ENCODE assay signal across 24 mouse cellular contexts in genomic region chr1:131223345-131223744, GRCm38 (mm10). TPM values are rescaled to one million over a fixed set of nuclear protein-coding genes. Genes with fewer than 3 reads are reported as not detected.
DNase-seq lines count a peak whose midpoint lies in the region; ATAC-seq and TF ChIP-seq lines count a peak whose summit lies in the region.
"Had no signal": no experiment of that assay in that cellular context is flagged by ENCODE, and none has a peak within 500 bp of the region (broad histone marks: within the 10 kb centered on the region; RNA-seq: fewer than 3 reads in every experiment).

No protein-coding gene starts in this region.

- no peak overlapping the region for H3K27ac ChIP-seq in lung, embryonic 14.5 days (ENCODE audit: low read depth)
- H3K27ac ChIP-seq in lung, embryonic 16.5 days (ENCODE audit: low read length): no peak overlapping the region
- no peak overlapping the region for H3K27ac ChIP-seq in midbrain, embryonic 11.5 days (ENCODE audit: low read depth, low read length)
- no peak overlapping the region for H3K27ac ChIP-seq in midbrain, embryonic 10.5 days (replicated peaks)
- H3K27ac ChIP-seq: embryonic facial prominence, embryonic 10.5 days; embryonic facial prominence, embryonic 12.5 days; forebrain, embryonic 13.5 days; forebrain, embryonic 15.5 days had no signal

- H3K27me3 ChIP-seq in lung, embryonic 14.5 days (ENCODE audit: insufficient read depth, low read length): no peaks in the 10 kb centered on the region
- H3K27me3 ChIP-seq in lung, embryonic 16.5 days (ENCODE audit: control insufficient read depth, insufficient read depth, low read depth, low read length): no peaks in the 10 kb centered on the region
- H3K27me3 ChIP-seq in midbrain, embryonic 11.5 days (ENCODE audit: control insufficient read depth, insufficient read depth, low read length): no peaks in the 10 kb centered on the region
- H3K27me3 ChIP-seq in midbrain, embryonic 10.5 days (ENCODE audit: low read depth, poor library complexity, severe bottlenecking): no peaks in the 10 kb centered on the region
- H3K27me3 ChIP-seq: CH12.LX; embryonic facial prominence, embryonic 12.5 days; forebrain, embryonic 13.5 days; forebrain, embryonic 15.5 days; Patski had no signal

- TF ChIP-seq POLR2A in lung, adult 2 months (IDR thresholded peaks at IDR 0.05; ENCODE audit: borderline replicate concordance, extremely low read depth, low read depth, low read length): no peak

- 0 out of 2 replicates have a peak, but pooled peaks have one; percentile 24 for ATAC-seq in lung, embryonic 14.5 days (ENCODE audit: insufficient read depth)
- peak; percentile 58 for ATAC-seq in lung, embryonic 16.5 days (ENCODE audit: low read depth)
- ATAC-seq in midbrain, embryonic 11.5 days (ENCODE audit: low FRiP score): no peak
- ATAC-seq: activated CD4-positive, CD25-positive, alpha-beta regulatory T cell, adult 4 months; CD4-positive, CD25-positive, alpha-beta regulatory T cell, adult 4 months; forebrain, embryonic 13.5 days; forebrain, embryonic 15.5 days; Patski had no signal

- H3K36me3 ChIP-seq in lung, embryonic 14.5 days (ENCODE audit: insufficient read depth): no peaks in the 10 kb centered on the region
- no peaks in the 10 kb centered on the region for H3K36me3 ChIP-seq in lung, embryonic 16.5 days (ENCODE audit: control insufficient read depth, insufficient read depth, low read length)
- H3K36me3 ChIP-seq in midbrain, embryonic 11.5 days (ENCODE audit: control insufficient read depth, insufficient read depth, low read length): no peaks in the 10 kb centered on the region
- H3K36me3 ChIP-seq in midbrain, embryonic 10.5 days: no peaks in the 10 kb centered on the region
- H3K36me3 ChIP-seq: embryonic facial prominence, embryonic 10.5 days; embryonic facial prominence, embryonic 12.5 days; forebrain, embryonic 15.5 days; G1E had no signal

- H3K4me1 ChIP-seq in lung, embryonic 14.5 days (ENCODE audit: insufficient read depth): no peaks in the 10 kb centered on the region
- H3K4me1 ChIP-seq in lung, embryonic 16.5 days (replicated peaks; ENCODE audit: control insufficient read depth, insufficient read depth, low read length): no peaks in the 10 kb centered on the region
- H3K4me1 ChIP-seq in lung, adult 2 months (ENCODE audit: control insufficient read depth, insufficient read depth, low read length): no peaks in the 10 kb centered on the region
- H3K4me1 ChIP-seq in midbrain, embryonic 11.5 days (ENCODE audit: control insufficient read depth, insufficient read depth, low read length): no peaks in the 10 kb centered on the region
- H3K4me1 ChIP-seq in midbrain, embryonic 10.5 days: peaks cover 6% of the 10 kb centered on the region
- H3K4me1 ChIP-seq: embryonic facial prominence, embryonic 12.5 days; forebrain, embryonic 13.5 days; forebrain, embryonic 15.5 days had no signal

- no peak for TF ChIP-seq CTCF in lung, embryonic 14.5 days (IDR thresholded peaks at IDR 0.05; ENCODE audit: low read depth)
- no peak for TF ChIP-seq CTCF in lung, adult 2 months (IDR thresholded peaks at IDR 0.05; ENCODE audit: insufficient read depth, low read length)

- H3K4me3 ChIP-seq in lung, embryonic 14.5 days (ENCODE audit: low read depth, low read length): no peak overlapping the region
- no peak overlapping the region for H3K4me3 ChIP-seq in lung, embryonic 16.5 days (ENCODE audit: low read length)
- no peak overlapping the region for H3K4me3 ChIP-seq in lung, adult 2 months (replicated peaks; ENCODE audit: extremely low read depth, low read depth, low read length)
- no peak overlapping the region for H3K4me3 ChIP-seq in midbrain, embryonic 11.5 days (ENCODE audit: low read depth, low read length)
- H3K4me3 ChIP-seq in midbrain, embryonic 10.5 days: no peak overlapping the region
- H3K4me3 ChIP-seq: embryonic facial prominence, embryonic 10.5 days; embryonic facial prominence, embryonic 12.5 days; forebrain, embryonic 13.5 days; forebrain, embryonic 15.5 days had no signal

- peak; percentile 62 for DNase-seq in lung, embryonic 14.5 days
- no peak for DNase-seq in lung, adult 18-20 months
- DNase-seq in lung, adult 2 months: no peak
- DNase-seq in midbrain, embryonic 11.5 days (ENCODE audit: low spot score, missing footprints): peak; percentile 33
- no peak for DNase-seq in midbrain, embryonic 10.5 days (ENCODE audit: low spot score)
- DNase-seq: adrenal gland, adult 8-10 months; adrenal gland, postnatal 14 days; adrenal gland, postnatal 36 days; B cell, adult 2 months; cerebellum, adult 11-12 months; cerebellum, adult 2 months; cerebellum, adult 9-10 months; cerebellum, postnatal 10 days; cerebellum, postnatal 25 days had no signal

- H3K4me2 ChIP-seq in lung, embryonic 14.5 days: no peak overlapping the region
- H3K4me2 ChIP-seq in lung, embryonic 16.5 days (ENCODE audit: low read depth, low read length): no peak overlapping the region
- no peak overlapping the region for H3K4me2 ChIP-seq in midbrain, embryonic 11.5 days
- H3K4me2 ChIP-seq: embryonic facial prominence, embryonic 12.5 days; forebrain, embryonic 13.5 days; forebrain, embryonic 15.5 days had no signal

- WGBS in lung, embryonic 14.5 days: 56% methylated on average over 2 of the region's 2 CpGs
- WGBS in lung, embryonic 16.5 days: 54% methylated on average over 2 of the region's 2 CpGs
- 61% methylated on average over 2 of the region's 2 CpGs for WGBS in lung, adult 2 months
- 89% methylated on average over 2 of the region's 2 CpGs for WGBS in midbrain, embryonic 11.5 days
- WGBS in midbrain, embryonic 10.5 days: 91% methylated on average over 2 of the region's 2 CpGs

- H3K9ac ChIP-seq in lung, embryonic 14.5 days: no peak overlapping the region
- no peak overlapping the region for H3K9ac ChIP-seq in lung, embryonic 16.5 days (ENCODE audit: low read length)
- no peak overlapping the region for H3K9ac ChIP-seq in midbrain, embryonic 11.5 days (ENCODE audit: low read length)
- H3K9ac ChIP-seq: embryonic facial prominence, embryonic 12.5 days; forebrain, embryonic 13.5 days; forebrain, embryonic 15.5 days had no signal

- H3K9me3 ChIP-seq in lung, embryonic 14.5 days (ENCODE audit: low read depth, low read length): no peaks in the 10 kb centered on the region
- H3K9me3 ChIP-seq in lung, embryonic 16.5 days (ENCODE audit: control insufficient read depth, low read length): no peaks in the 10 kb centered on the region
- no peaks in the 10 kb centered on the region for H3K9me3 ChIP-seq in midbrain, embryonic 11.5 days (ENCODE audit: control insufficient read depth, low read length)
- H3K9me3 ChIP-seq in midbrain, embryonic 10.5 days (replicated peaks): no peaks in the 10 kb centered on the region
- H3K9me3 ChIP-seq: embryonic facial prominence, embryonic 10.5 days; embryonic facial prominence, embryonic 12.5 days; forebrain, embryonic 13.5 days; forebrain, embryonic 15.5 days; G1E had no signal

RNA-seq across cellular contexts. Expression of gene Rassf5, which starts 21.7 kb away (rescaled TPM):
- 3.1 and 3.7 TPM in 2 replicates for polyA plus RNA-seq in lung, embryonic 14.5 days (2014; fragmentation: Nextera tagmentation; extraction: Ambion mirVana)
- polyA plus RNA-seq in lung, embryonic 16.5 days (2015; fragmentation: Nextera tagmentation; extraction: Ambion mirVana): 6.1 and 8.2 TPM in 2 replicates
- polyA plus RNA-seq in lung, adult 2 months (2012; rRNA removed): 18.9 and 19.1 TPM in 2 replicates
- polyA plus RNA-seq in midbrain, embryonic 11.5 days (2014; fragmentation: Nextera tagmentation; extraction: Ambion mirVana): 0.52 and 1.00 TPM in 2 replicates
- 0.93 and 1.0 TPM in 2 replicates for polyA plus RNA-seq in midbrain, embryonic 10.5 days (2016; fragmentation: Nextera tagmentation; extraction: Ambion mirVana)

RNA-seq across cellular contexts. Expression of gene Ikbke, which starts 56.1 kb away (rescaled TPM):
- 2.0 and 2.3 TPM in 2 replicates for polyA plus RNA-seq in lung, embryonic 14.5 days (2014; fragmentation: Nextera tagmentation; extraction: Ambion mirVana)
- polyA plus RNA-seq in lung, embryonic 16.5 days (2015; fragmentation: Nextera tagmentation; extraction: Ambion mirVana): 4.7 and 5.1 TPM in 2 replicates
- 9.6 and 15.3 TPM in 2 replicates for polyA plus RNA-seq in lung, adult 2 months (2012; rRNA removed)
- polyA plus RNA-seq in midbrain, embryonic 11.5 days (2014; fragmentation: Nextera tagmentation; extraction: Ambion mirVana): 0.55 and 0.57 TPM in 2 replicates
- polyA plus RNA-seq in midbrain, embryonic 10.5 days (2016; fragmentation: Nextera tagmentation; extraction: Ambion mirVana): 0.54 and 1.2 TPM in 2 replicates

Comparison
In these comparisons a context has a peak if more than half of its experiments do, and no peak if none do; other contexts are left out.
1. DNase-seq: peak in lung, embryonic 14.5 days (single experiment) and midbrain, embryonic 11.5 days (single experiment); none in lung, adult 18-20 months (0 of 2), lung, adult 2 months (single experiment) and midbrain, embryonic 10.5 days (single experiment).